Mouse (Mus musculus) neural tube, embryonic 15.5 days (tissue): ENCODE results near the gene Grip1. TPM values are rescaled to one million over a fixed set of nuclear protein-coding genes. Genes with fewer than 3 reads are reported as not detected.

Experiments
- ATAC-seq: fragments of 200-750 bp; cut with Nextera tagmentation; 2 replicates; pipeline ENCODE4 v1.8.0; 2017; ENCODE audit warnings: mild to moderate bottlenecking, moderate TSS enrichment, moderate library complexity; ENCODE audit not compliant: low FRiP score
- H3K27ac ChIP-seq: fragments of 300-500 bp; sonication (generic); replicated peaks from 2 replicates; pipeline ENCODE4 v1.5.1; 2015; ENCODE audit warnings: mild to moderate bottlenecking, inconsistent platforms
- H3K27me3 ChIP-seq: fragments of 300-500 bp; sonication (generic); replicated peaks from 2 replicates; pipeline ENCODE4 v1.6.1; 2015; ENCODE audit warnings: inconsistent platforms
- H3K36me3 ChIP-seq: fragments of 300-500 bp; sonication (generic); 2 replicates; pipeline ENCODE4 v1.6.1; 2015; ENCODE audit warnings: inconsistent platforms
- H3K4me1 ChIP-seq: fragments of 300-500 bp; sonication (generic); 2 replicates; pipeline ENCODE4 v1.6.1; 2015; ENCODE audit warnings: inconsistent platforms
- H3K4me2 ChIP-seq: fragments of 300-500 bp; sonication (generic); 2 replicates; pipeline ENCODE4 v1.6.1; 2015; ENCODE audit warnings: inconsistent platforms, mild to moderate bottlenecking, moderate library complexity
- H3K4me3 ChIP-seq: fragments of 300-500 bp; sonication (generic); replicated peaks from 2 replicates; pipeline ENCODE4 v1.5.1; 2015; ENCODE audit warnings: mild to moderate bottlenecking, inconsistent platforms
- H3K9ac ChIP-seq: fragments of 300-500 bp; sonication (generic); replicated peaks from 2 replicates; pipeline ENCODE4 v1.6.1; 2015; ENCODE audit warnings: mild to moderate bottlenecking, inconsistent platforms
- H3K9me3 ChIP-seq: fragments of 300-500 bp; sonication (generic); replicated peaks from 2 replicates; pipeline ENCODE4 v1.6.1; 2016; ENCODE audit warnings: inconsistent platforms
- WGBS: fragments of 180-500 bp; shearing (Covaris S2); methylation state at CpG from one replicate; pipeline ENCODE4 v1.1.7; 2015; ENCODE audit warnings: mixed read lengths; 5-methylcytosine and 5-hydroxymethylcytosine counted together
- polyA plus RNA-seq: library from polyadenylated mRNA; unstranded; fragments of >200 nt; fragmentation: Nextera tagmentation; extraction: Ambion mirVana; gene quantifications from 2 replicates; pipeline ENCODE4 v1.2.1, GENCODE M21; 2015

The Grip1 gene
- polyA plus RNA-seq, 1 experiment from 2014 or later, result 21.7 TPM

- H3K4me1 ChIP-seq, result peaks cover 21% of the 10 kb centered on the region
- H3K4me3 ChIP-seq, result no peak overlapping the region
- H3K36me3 ChIP-seq, result peaks cover 11% of the 10 kb centered on the region
- no peaks in the 10 kb centered on the region for H3K9me3 ChIP-seq
- no peak overlapping the region for H3K27ac ChIP-seq
- H3K9ac ChIP-seq, result no peak overlapping the region
- WGBS, result 33% methylated on average over 6 of the region's 6 CpGs
- no peak for ATAC-seq
- peak overlapping the region; percentile 32 for H3K4me2 ChIP-seq
- H3K27me3 ChIP-seq, result no peaks in the 10 kb centered on the region
Observed at GRCm38 (mm10) chr10:120035824-120036223, 582.2 kb downstream of the Grip1 start.

- no peak for ATAC-seq
- Histone ChIP-seq H3K27ac (no peak overlapping the region), H3K27me3 (no peaks in the 10 kb centered on the region), H3K9ac (no peak overlapping the region), H3K36me3 (peaks cover 11% of the 10 kb centered on the region), H3K9me3 (no peaks in the 10 kb centered on the region), H3K4me3 (no peak overlapping the region), H3K4me2 (no peak overlapping the region), H3K4me1 (peaks cover 16% of the 10 kb centered on the region)
- 79% methylated on average over 5 of the region's 5 CpGs for WGBS
Observed at GRCm38 (mm10) chr10:120038194-120038593, 584.6 kb downstream of the Grip1 start.

GRCm38 (mm10) chr10:120044237-120044636 lies 590.6 kb downstream of the Grip1 start:
- Histone ChIP-seq H3K27ac (no peak overlapping the region), H3K27me3 (no peaks in the 10 kb centered on the region), H3K9ac (no peak overlapping the region), H3K9me3 (no peaks in the 10 kb centered on the region), H3K4me1 (no peaks in the 10 kb centered on the region), H3K36me3 (peaks cover 7% of the 10 kb centered on the region; the same call in 1 of the 2 replicates), H3K4me2 (no peak overlapping the region), H3K4me3 (no peak overlapping the region)
- ATAC-seq, result no peak
- 64% methylated on average over 6 of the region's 6 CpGs for WGBS

- no peaks in the 10 kb centered on the region for H3K9me3 ChIP-seq
Observed at GRCm38 (mm10) chr10:120044714-120045234, 591.1 kb downstream of the Grip1 start.

GRCm38 (mm10) chr10:120060579-120061237 lies 607.1 kb downstream of the Grip1 start:
- Histone ChIP-seq H3K9ac (no peak overlapping the region), H3K9me3 (no peaks in the 10 kb centered on the region), H3K36me3 (0 out of 2 replicates have a peak, but pooled peaks cover 13% of the 10 kb centered on the region), H3K4me1 (no peaks in the 10 kb centered on the region), H3K27ac (no peak overlapping the region), H3K4me3 (no peak overlapping the region), H3K27me3 (no peaks in the 10 kb centered on the region), H3K4me2 (no peak overlapping the region)
- WGBS, result 87% methylated on average over 10 of the region's 10 CpGs
- ATAC-seq, result no peak

More at GRCm38 (mm10) chr10:120044714-120045234, 591.1 kb downstream of the Grip1 start:
- H3K4me1 ChIP-seq, result no peaks in the 10 kb centered on the region
- ATAC-seq, result no peak
- no peak overlapping the region for H3K9ac ChIP-seq
- 44% methylated on average over 2 of the region's 2 CpGs for WGBS
- no peaks in the 10 kb centered on the region for H3K27me3 ChIP-seq
- no peak overlapping the region for H3K27ac ChIP-seq
- H3K36me3 ChIP-seq, result peaks cover 8% of the 10 kb centered on the region; the same call in 1 of the 2 replicates
- H3K4me3 ChIP-seq, result no peak overlapping the region
- H3K4me2 ChIP-seq, result no peak overlapping the region

- H3K27me3 ChIP-seq, result no peaks in the 10 kb centered on the region
- 87% methylated on average over 24 of the region's 24 CpGs for WGBS
- H3K4me1 ChIP-seq, result no peaks in the 10 kb centered on the region
- no peak overlapping the region for H3K27ac ChIP-seq
- no peak overlapping the region for H3K4me2 ChIP-seq
- H3K9ac ChIP-seq, result no peak overlapping the region
- no peaks in the 10 kb centered on the region for H3K9me3 ChIP-seq
- 0 out of 2 replicates have a peak, but pooled peaks cover 9% of the 10 kb centered on the region for H3K36me3 ChIP-seq
- ATAC-seq, result no peak
- H3K4me3 ChIP-seq, result no peak overlapping the region
Observed at GRCm38 (mm10) chr10:120061238-120062130, 607.9 kb downstream of the Grip1 start.

DNA sequence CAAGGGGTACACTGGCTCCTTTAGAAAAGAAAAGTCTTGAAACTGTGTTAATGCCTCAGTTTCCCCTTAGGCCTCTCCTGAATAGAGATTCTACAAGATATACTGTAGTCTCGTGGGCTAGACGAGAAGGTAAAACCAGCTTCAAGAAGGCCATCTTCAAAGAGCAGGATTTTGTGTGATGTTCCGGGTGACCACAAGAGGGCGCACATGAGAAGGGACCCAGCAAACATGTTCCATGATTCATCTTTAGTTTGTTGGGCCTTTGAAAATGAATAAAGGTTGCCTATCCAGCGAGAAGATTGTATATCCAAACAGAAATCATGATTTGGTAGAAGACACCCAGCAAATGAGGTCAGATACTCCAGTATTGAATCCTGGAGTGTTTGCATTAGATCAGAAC lies 610.8 kb downstream of the Grip1 start:
- Histone ChIP-seq H3K9ac (no peak overlapping the region), H3K9me3 (no peaks in the 10 kb centered on the region), H3K4me2 (no peak overlapping the region), H3K4me1 (no peaks in the 10 kb centered on the region), H3K27me3 (no peaks in the 10 kb centered on the region), H3K4me3 (no peak overlapping the region), H3K36me3 (0 out of 2 replicates have a peak, but pooled peaks cover 7% of the 10 kb centered on the region), H3K27ac (no peak overlapping the region)
- no peak for ATAC-seq
- 27% methylated on average over 5 of the region's 5 CpGs for WGBS

DNA sequence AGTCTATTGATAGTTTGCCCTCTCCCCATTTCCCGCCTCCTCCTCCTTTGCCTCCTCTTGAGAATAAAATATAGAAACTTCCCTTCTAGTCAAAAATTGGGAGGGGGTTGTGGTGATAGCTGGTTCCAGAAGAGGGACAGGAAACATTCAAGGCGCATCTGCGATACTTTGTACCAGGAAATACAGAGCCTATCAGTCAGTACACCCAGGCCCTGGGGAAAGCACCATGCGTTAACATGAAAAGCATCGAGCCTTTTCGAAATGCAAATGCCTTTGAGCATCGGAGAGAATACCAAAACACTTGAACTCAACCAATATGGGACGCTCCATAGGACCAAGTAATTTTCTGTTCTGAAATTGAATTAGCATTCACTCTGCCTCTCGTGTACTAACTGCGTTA lies 612.7 kb downstream of the Grip1 start:
- H3K9me3 ChIP-seq, result no peaks in the 10 kb centered on the region
- no peaks in the 10 kb centered on the region for H3K27me3 ChIP-seq
- no peak overlapping the region for H3K4me2 ChIP-seq
- H3K4me3 ChIP-seq, result no peak overlapping the region
- 83% methylated on average over 10 of the region's 10 CpGs for WGBS
- 0 out of 2 replicates have a peak, but pooled peaks cover 7% of the 10 kb centered on the region for H3K36me3 ChIP-seq
- no peaks in the 10 kb centered on the region for H3K4me1 ChIP-seq
- no peak overlapping the region for H3K9ac ChIP-seq
- no peak overlapping the region for H3K27ac ChIP-seq
- no peak for ATAC-seq

- Histone ChIP-seq H3K9me3 (no peaks in the 10 kb centered on the region), H3K27me3 (no peaks in the 10 kb centered on the region), H3K36me3 (peaks cover 44% of the 10 kb centered on the region), H3K4me3 (no peak overlapping the region), H3K9ac (no peak overlapping the region), H3K4me1 (no peaks in the 10 kb centered on the region), H3K4me2 (no peak overlapping the region), H3K27ac (no peak overlapping the region)
- 77% methylated on average over 3 of the region's 3 CpGs for WGBS
- no peak for ATAC-seq
Observed at GRCm38 (mm10) chr10:120077850-120078249, 624.2 kb downstream of the Grip1 start.

- H3K4me3 ChIP-seq, result no peak overlapping the region
- no peak overlapping the region for H3K9ac ChIP-seq
- no peaks in the 10 kb centered on the region for H3K27me3 ChIP-seq
- no peak for ATAC-seq
- no peak overlapping the region for H3K27ac ChIP-seq
- no peaks in the 10 kb centered on the region for H3K9me3 ChIP-seq
- H3K36me3 ChIP-seq, result peaks cover 11% of the 10 kb centered on the region
- WGBS, result 91% methylated on average over 12 of the region's 12 CpGs
- H3K4me1 ChIP-seq, result no peaks in the 10 kb centered on the region
- H3K4me2 ChIP-seq, result no peak overlapping the region
Observed at GRCm38 (mm10) chr10:120092548-120092947, 638.9 kb downstream of the Grip1 start.

DNA sequence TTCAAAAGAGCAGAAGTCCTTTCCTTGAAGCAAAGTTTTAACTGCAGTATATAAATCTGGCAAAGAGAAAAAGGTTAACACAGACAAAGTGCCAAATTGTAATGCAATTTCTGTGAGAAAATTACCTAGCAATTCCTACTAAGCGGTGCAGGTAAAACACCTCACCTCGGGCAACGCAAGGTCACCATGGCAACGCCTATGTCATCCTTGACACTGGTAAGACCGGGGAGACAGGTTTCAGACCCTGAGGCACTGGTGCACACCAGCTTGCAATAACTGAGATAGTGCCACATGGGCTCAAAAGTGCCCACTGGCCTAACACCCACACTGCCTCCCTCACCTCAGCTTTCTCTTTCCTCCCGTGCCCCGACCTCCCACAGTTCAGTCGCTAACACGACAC lies 641.5 kb downstream of the Grip1 start:
- no peaks in the 10 kb centered on the region for H3K27me3 ChIP-seq
- no peak for ATAC-seq
- no peak overlapping the region for H3K4me2 ChIP-seq
- H3K9ac ChIP-seq, result no peak overlapping the region
- H3K9me3 ChIP-seq, result no peaks in the 10 kb centered on the region
- H3K36me3 ChIP-seq, result 0 out of 2 replicates have a peak, but pooled peaks cover 6% of the 10 kb centered on the region
- 94% methylated on average over 9 of the region's 9 CpGs for WGBS
- no peaks in the 10 kb centered on the region for H3K4me1 ChIP-seq
- H3K27ac ChIP-seq, result no peak overlapping the region
- H3K4me3 ChIP-seq, result no peak overlapping the region
